Mouse (Mus musculus) stomach, postnatal 0 days (tissue): ENCODE measurements around the gene Rfx7.

Source experiments
- CTCF ChIP-seq: IDR thresholded peaks from 2 replicates; pipeline ENCODE4 v1.5.1; 2016; ENCODE audit warnings: antibody characterized with exemption, low read depth, mild to moderate bottlenecking, moderate library complexity
- EP300 ChIP-seq: optimal IDR thresholded peaks from 2 replicates; pipeline ENCODE3; 2016; ENCODE audit warnings: antibody characterized with exemption

GRCm38 (mm10) chr9:72632198-72632597, 100.2 kb downstream of the Rfx7 start:
- TF ChIP-seq CTCF (no peak), EP300 (no peak)
